Mouse (Mus musculus) hindbrain, embryonic 12.5 days (tissue): ENCODE measurements around the gene Ppp4r1. TPM values are rescaled to one million over a fixed set of nuclear protein-coding genes. Genes with fewer than 3 reads are reported as not detected.
A peak's percentile ranks its signal among the peaks of the same experiment; 100 is the strongest.

Experiments
- ATAC-seq: fragments of 200-750 bp; cut with Nextera tagmentation; 2 replicates; pipeline ENCODE4 v1.8.0; 2017; ENCODE audit warnings: moderate TSS enrichment; ENCODE audit not compliant: low FRiP score
- H3K27ac ChIP-seq: fragments of 300-500 bp; sonication (generic); 2 replicates; pipeline ENCODE4 v1.5.1; 2016; ENCODE audit warnings: mild to moderate bottlenecking
- H3K27me3 ChIP-seq: fragments of 300-500 bp; sonication (generic); 2 replicates; pipeline ENCODE4 v1.6.1; 2016; ENCODE audit warnings: mild to moderate bottlenecking
- H3K36me3 ChIP-seq: fragments of 300-500 bp; sonication (generic); 2 replicates; pipeline ENCODE4 v1.6.1; 2016; ENCODE audit warnings: mild to moderate bottlenecking
- H3K4me1 ChIP-seq: fragments of 300-500 bp; sonication (generic); 2 replicates; pipeline ENCODE4 v1.6.1; 2016
- H3K4me2 ChIP-seq: fragments of 300-500 bp; sonication (generic); replicated peaks from 2 replicates; pipeline ENCODE4 v1.6.1; 2016; ENCODE audit warnings: mild to moderate bottlenecking
- H3K4me3 ChIP-seq: fragments of 300-500 bp; sonication (generic); 2 replicates; pipeline ENCODE4 v1.5.1; 2016; ENCODE audit warnings: mild to moderate bottlenecking
- H3K9ac ChIP-seq: fragments of 300-500 bp; sonication (generic); 2 replicates; pipeline ENCODE4 v1.6.1; 2016; ENCODE audit warnings: mild to moderate bottlenecking, moderate library complexity
- H3K9me3 ChIP-seq: fragments of 300-500 bp; sonication (generic); replicated peaks from 2 replicates; pipeline ENCODE4 v1.6.1; 2016; ENCODE audit warnings: mild to moderate bottlenecking
- WGBS: fragments of 180-500 bp; shearing (Covaris S2); methylation state at CpG from one replicate; pipeline ENCODE4 v1.1.7; 2016; 5-methylcytosine and 5-hydroxymethylcytosine counted together
- polyA plus RNA-seq: library from polyadenylated mRNA; unstranded; fragments of >200 nt; fragmentation: Nextera tagmentation; extraction: Ambion mirVana; gene quantifications from 2 replicates; pipeline ENCODE4 v1.2.1, GENCODE M21; 2016

The Ppp4r1 gene
- polyA plus RNA-seq, result 60.8 and 60.9 TPM in 2 replicates

DNA sequence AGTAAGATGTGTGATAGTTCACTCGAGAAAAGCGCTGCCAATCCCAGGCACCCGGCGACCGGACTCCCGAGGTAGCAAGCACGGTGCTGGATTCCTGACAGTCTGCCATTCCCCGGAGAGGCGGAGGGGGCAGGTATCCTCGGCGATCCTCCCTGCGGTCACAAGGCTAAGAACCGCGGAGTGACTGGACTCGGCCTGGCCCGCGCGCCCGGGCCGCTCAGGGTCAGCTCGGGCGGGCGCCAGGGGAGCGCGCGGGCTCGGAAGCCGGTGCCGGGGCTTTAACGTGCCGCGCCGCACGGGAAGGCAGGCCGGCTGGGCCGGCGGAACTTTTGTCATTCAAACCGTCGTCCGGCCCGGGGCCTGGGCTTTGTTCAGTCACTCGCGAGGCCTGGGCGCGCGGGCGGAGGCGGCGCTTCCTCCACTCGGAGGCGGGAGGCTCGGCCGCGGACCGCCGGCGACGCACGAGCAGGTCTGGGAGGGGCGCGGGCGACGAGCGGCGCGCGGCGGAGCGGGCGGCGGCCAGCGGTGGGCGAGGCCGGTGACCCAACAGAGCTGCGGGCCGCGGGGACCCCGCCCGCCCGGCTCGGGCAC, at the start of gene Ppp4r1:
Gene Ppp4r1, plus strand, starts transcription at position 23 of the 591 bp plus-strand sequence.
- ATAC-seq, result peak; percentile 87
- no peaks in the 10 kb centered on the region for H3K9me3 ChIP-seq
- peak within 1 kb of the TSS; percentile 95 for H3K4me3 ChIP-seq
- no peaks in the 10 kb centered on the region for H3K27me3 ChIP-seq
- H3K4me1 ChIP-seq, result peaks cover 14% of the 10 kb centered on the region
- H3K9ac ChIP-seq, result peak within 1 kb of the TSS; percentile 99
- whole genome bisulfite sequencing, result under 1% methylated on average over 66 of the region's 81 CpGs
- peaks cover 10% of the 10 kb centered on the region for H3K36me3 ChIP-seq
- peak within 1 kb of the TSS; percentile 76 for H3K4me2 ChIP-seq
- H3K27ac ChIP-seq, result peak within 1 kb of the TSS; percentile 99

- no peak for ATAC-seq
- Histone ChIP-seq H3K27ac (no peak overlapping the region), H3K27me3 (no peaks in the 10 kb centered on the region), H3K4me1 (0 out of 2 replicates have a peak, but pooled peaks cover 1% of the 10 kb centered on the region), H3K4me3 (no peak overlapping the region), H3K4me2 (no peak overlapping the region), H3K36me3 (no peaks in the 10 kb centered on the region), H3K9ac (no peak overlapping the region), H3K9me3 (no peaks in the 10 kb centered on the region)
- WGBS, result 85% methylated on average over 4 of the region's 4 CpGs
These were observed 49.7 kb upstream of the Ppp4r1 start for GRCm38 (mm10) chr17:65732666-65733065.

DNA sequence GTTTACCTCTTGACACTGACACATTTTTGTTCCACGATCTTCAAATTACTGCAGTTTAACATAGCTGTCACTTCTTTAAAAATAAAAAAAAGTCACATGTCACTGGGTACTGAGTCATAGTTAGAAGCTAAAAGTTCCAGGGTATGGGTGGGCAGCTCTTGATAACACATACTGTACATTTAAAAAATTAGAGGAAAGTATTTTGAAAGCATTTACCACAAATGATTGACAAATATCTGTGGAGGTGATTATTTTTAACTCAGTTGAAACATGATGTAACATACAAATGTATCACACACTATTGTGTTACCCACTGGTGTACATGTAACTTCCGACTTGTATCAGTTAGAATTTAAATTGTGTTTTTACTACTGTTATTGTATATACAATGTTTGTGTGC, 47.3 kb upstream of the Ppp4r1 start:
- no peaks in the 10 kb centered on the region for H3K27me3 ChIP-seq
- no peak for ATAC-seq
- 92% methylated on average over 2 of the region's 2 CpGs for WGBS
- no peak overlapping the region for H3K4me3 ChIP-seq
- 0 out of 2 replicates have a peak, but pooled peaks cover 2% of the 10 kb centered on the region for H3K4me1 ChIP-seq
- no peak overlapping the region for H3K27ac ChIP-seq
- no peak overlapping the region for H3K9ac ChIP-seq
- H3K9me3 ChIP-seq, result no peaks in the 10 kb centered on the region
- no peak overlapping the region for H3K4me2 ChIP-seq
- no peaks in the 10 kb centered on the region for H3K36me3 ChIP-seq

DNA sequence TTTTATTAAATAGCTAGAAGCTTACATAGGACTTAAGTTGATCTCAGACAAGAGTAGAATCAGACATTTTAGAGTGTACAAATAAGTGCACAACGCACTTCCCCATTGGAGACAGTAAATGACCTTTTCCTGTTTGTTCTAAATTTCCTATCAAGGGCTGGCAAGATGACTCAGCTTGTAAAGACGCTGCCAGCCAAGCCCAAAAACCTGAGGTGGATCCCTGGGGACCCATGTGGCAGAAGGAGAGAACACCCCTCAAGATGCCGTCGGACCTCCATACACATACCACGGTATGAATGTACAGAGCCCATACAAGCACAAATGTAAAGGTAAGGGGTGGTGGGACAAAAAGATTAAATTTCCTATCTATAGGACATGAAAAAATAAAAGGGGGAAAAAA, 45.2 kb upstream of the Ppp4r1 start:
- H3K4me2 ChIP-seq, result no peak overlapping the region
- no peaks in the 10 kb centered on the region for H3K9me3 ChIP-seq
- H3K4me1 ChIP-seq, result peaks cover 9% of the 10 kb centered on the region
- H3K4me3 ChIP-seq, result no peak overlapping the region
- no peaks in the 10 kb centered on the region for H3K27me3 ChIP-seq
- no peak overlapping the region for H3K9ac ChIP-seq
- H3K27ac ChIP-seq, result no peak overlapping the region
- ATAC-seq, result no peak
- WGBS, result 85% methylated on average over 5 of the region's 5 CpGs
- H3K36me3 ChIP-seq, result no peaks in the 10 kb centered on the region

DNA sequence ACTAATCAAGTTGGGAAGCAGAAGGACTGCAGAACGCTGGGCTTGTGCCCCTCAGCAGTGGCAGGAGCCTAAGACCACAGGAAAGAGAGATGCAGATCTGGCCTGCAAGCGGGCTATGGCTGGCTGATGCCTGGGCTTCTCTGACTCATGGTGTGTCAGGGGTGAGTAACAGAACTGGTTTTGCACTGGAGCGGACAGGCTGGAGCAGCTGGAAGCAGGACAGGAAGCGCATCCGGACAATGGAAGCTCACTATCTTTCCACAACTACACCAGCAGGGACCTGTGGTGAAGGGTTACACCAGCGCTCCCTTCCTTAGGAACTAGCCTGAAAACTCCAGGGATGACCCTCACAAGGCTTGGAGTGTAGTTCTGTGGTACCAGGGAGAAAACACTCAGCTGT, 44.8 kb upstream of the Ppp4r1 start:
- Histone ChIP-seq H3K9ac (no peak overlapping the region), H3K27me3 (no peaks in the 10 kb centered on the region), H3K27ac (no peak overlapping the region), H3K9me3 (no peaks in the 10 kb centered on the region), H3K4me2 (no peak overlapping the region), H3K4me3 (no peak overlapping the region), H3K36me3 (no peaks in the 10 kb centered on the region), H3K4me1 (peaks cover 13% of the 10 kb centered on the region)
- 90% methylated on average over 6 of the region's 6 CpGs for WGBS
- no peak for ATAC-seq

DNA sequence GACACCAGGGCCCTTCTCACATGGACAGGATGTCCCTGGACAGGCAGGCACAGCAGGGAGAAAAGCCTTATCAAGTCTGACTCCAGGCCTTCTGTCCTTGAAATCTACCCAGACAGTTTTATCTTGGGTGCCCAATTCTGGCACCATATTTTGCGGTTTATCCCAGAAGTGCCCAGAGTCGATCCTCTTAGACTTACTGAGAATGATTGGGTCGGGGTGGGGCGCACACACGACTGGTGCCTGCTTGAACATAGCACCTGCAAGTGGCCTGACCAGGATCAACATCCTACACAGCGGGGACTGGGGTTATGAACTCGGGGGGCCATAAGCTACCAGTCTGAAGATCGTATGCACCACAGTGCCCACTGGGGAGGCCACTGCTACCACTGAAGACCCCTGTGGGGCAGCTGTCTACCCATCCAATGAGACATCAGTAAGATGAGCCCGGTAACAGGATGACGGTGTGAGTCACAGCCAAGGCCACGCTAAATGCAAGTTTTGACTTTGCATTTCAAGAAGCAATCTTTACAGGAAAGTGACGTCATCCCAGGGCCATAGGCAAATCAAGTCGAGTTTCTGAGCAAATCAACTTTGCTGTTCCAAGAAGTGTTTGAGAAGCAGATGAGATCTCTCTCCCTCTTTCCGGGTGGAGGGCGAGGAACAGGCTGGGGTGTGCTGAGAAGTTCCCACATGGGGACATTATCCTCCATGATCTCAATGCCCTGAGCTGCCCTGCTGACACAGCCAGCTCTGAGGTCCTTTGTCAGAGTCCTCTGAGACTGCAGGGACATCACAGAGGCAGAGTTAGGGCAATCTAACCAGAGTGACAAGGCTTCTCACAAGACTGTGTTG, 42.3 kb upstream of the Ppp4r1 start:
- no peak overlapping the region for H3K4me3 ChIP-seq

DNA sequence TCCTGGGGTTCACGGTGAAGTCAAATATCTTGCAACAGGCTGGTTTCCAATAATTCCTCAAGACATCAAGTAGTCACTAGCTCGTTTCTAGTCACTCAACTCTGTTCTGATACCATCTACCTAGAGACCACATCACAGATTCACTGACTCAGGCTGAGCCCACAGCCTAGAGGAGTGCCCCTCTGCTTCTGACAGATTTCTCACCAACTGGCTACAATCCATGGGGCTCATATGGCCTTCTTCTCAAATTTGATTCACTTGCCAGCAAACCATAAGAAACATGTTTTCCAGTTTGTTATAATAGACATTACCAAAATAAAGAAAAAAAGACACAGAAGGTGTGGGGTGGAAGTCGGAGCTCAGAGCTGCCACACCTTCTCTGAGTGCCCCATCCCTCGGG, 40.8 kb upstream of the Ppp4r1 start:
- Histone ChIP-seq H3K27me3 (no peaks in the 10 kb centered on the region), H3K4me1 (peaks cover 27% of the 10 kb centered on the region), H3K9me3 (no peaks in the 10 kb centered on the region), H3K36me3 (no peaks in the 10 kb centered on the region), H3K27ac (peak overlapping the region; percentile 74), H3K4me3 (no peak overlapping the region), H3K4me2 (no peak overlapping the region), H3K9ac (no peak overlapping the region)
- WGBS, result 88% methylated on average over 4 of the region's 4 CpGs
- ATAC-seq, result no peak

More for the DNA sequence above, 42.3 kb upstream of the Ppp4r1 start:
- Histone ChIP-seq H3K4me1 (peaks cover 27% of the 10 kb centered on the region), H3K4me2 (no peak overlapping the region), H3K9ac (no peak overlapping the region), H3K27me3 (no peaks in the 10 kb centered on the region), H3K36me3 (no peaks in the 10 kb centered on the region), H3K9me3 (no peaks in the 10 kb centered on the region), H3K27ac (no peak overlapping the region)
- no peak for ATAC-seq
- 83% methylated on average over 15 of the region's 15 CpGs for WGBS

- no peak overlapping the region for H3K4me3 ChIP-seq
- WGBS, result 41% methylated on average over 10 of the region's 10 CpGs
- H3K4me1 ChIP-seq, result peaks cover 32% of the 10 kb centered on the region
- ATAC-seq, result peak; percentile 90
- no peaks in the 10 kb centered on the region for H3K36me3 ChIP-seq
- no peaks in the 10 kb centered on the region for H3K9me3 ChIP-seq
- no peaks in the 10 kb centered on the region for H3K27me3 ChIP-seq
- H3K27ac ChIP-seq, result peak overlapping the region; percentile 74
- H3K4me2 ChIP-seq, result no peak overlapping the region
- H3K9ac ChIP-seq, result no peak overlapping the region
These were observed 40.0 kb upstream of the Ppp4r1 start for GRCm38 (mm10) chr17:65742245-65742905.

DNA sequence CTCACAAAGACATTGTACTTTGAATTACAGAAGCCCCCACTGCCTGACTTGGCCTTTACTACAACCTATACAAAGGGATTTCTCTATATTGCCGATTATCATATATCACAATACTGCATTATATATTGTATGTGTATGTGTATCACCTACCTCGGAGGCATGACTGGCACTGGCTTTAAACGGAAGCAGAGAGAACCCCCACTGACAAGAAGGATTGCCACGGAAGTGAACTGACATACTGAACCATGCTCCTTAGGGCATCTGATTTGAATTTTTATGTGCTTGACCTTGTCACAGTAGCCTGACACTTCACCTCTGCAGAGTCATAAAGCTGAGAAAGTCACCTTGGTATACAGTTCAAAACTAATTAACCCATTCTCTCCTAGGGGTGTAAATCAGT, 39.4 kb upstream of the Ppp4r1 start:
- H3K9ac ChIP-seq, result no peak overlapping the region
- no peaks in the 10 kb centered on the region for H3K36me3 ChIP-seq
- no peaks in the 10 kb centered on the region for H3K27me3 ChIP-seq
- H3K27ac ChIP-seq, result peak overlapping the region; percentile 74
- H3K4me1 ChIP-seq, result peaks cover 30% of the 10 kb centered on the region
- H3K9me3 ChIP-seq, result no peaks in the 10 kb centered on the region
- no peak overlapping the region for H3K4me3 ChIP-seq
- ATAC-seq, result peak; percentile 58
- 41% methylated on average over 4 of the region's 4 CpGs for WGBS
- no peak overlapping the region for H3K4me2 ChIP-seq

DNA sequence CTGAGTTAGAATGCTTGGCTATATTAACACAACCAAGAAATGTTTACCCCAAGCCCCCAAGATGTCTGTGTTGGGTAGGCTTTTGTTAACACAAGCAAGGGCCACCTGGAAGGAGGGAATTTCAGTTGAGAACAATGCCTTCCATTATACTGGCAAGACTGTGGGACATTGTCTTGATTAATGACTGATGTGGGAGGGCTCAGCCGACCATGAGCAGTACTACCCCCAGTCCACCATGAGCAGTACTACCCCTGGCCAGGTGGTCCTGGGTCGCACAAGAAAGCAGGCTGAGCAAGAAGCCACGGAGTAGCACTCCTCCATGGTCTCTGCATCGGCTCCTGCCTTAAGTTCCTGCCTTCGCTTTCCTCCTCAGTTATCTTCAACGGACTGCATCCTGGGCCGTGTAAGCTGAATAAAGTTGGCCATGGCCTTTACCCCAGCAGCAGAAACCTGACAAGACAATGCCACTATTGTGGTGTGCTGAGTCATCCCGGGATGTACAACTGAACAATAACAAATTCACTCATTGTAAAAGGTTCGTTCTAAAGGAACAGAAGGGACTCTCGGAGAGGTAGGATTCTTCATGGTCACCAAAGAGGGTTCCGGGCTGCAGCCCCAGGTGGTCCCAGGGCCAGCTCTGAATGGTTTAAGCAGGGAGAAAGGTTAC, 38.6 kb upstream of the Ppp4r1 start:
- Histone ChIP-seq H3K9me3 (no peaks in the 10 kb centered on the region), H3K27me3 (no peaks in the 10 kb centered on the region), H3K4me3 (no peak overlapping the region), H3K4me2 (no peak overlapping the region), H3K4me1 (peaks cover 30% of the 10 kb centered on the region), H3K36me3 (no peaks in the 10 kb centered on the region), H3K9ac (no peak overlapping the region), H3K27ac (peak overlapping the region; percentile 66)
- no peak for ATAC-seq
- WGBS, result 71% methylated on average over 11 of the region's 11 CpGs

DNA sequence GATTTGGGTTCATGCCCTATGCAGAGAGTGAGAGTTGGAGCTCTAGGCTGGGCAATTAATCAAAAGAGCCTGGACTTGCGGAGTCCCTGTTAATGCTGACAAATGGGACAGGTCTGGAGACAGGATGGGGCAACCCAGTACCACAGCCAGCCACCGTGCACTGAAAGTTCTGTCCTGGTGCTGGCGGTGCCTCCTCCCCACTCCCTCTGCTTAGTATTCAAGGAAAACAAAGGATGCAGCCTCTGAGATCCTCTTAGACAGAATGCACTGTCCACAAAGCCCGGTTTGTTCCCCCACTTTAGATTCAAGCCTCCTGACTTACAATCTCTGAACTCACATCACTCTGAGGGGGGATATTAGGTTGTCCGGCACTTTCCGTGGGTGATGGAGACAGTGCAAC, 36.1 kb upstream of the Ppp4r1 start:
- Histone ChIP-seq H3K9me3 (no peaks in the 10 kb centered on the region), H3K4me1 (peaks cover 30% of the 10 kb centered on the region), H3K27ac (0 out of 2 replicates have a peak overlapping the region, but pooled peaks have one; percentile 1), H3K27me3 (no peaks in the 10 kb centered on the region), H3K4me2 (no peak overlapping the region), H3K4me3 (no peak overlapping the region), H3K36me3 (no peaks in the 10 kb centered on the region), H3K9ac (no peak overlapping the region)
- WGBS, result 55% methylated on average over 6 of the region's 6 CpGs
- ATAC-seq, result no peak

GRCm38 (mm10) chr17:65748997-65749396, 33.4 kb upstream of the Ppp4r1 start:
- Histone ChIP-seq H3K4me1 (peaks cover 6% of the 10 kb centered on the region), H3K36me3 (peaks cover 9% of the 10 kb centered on the region), H3K27me3 (no peaks in the 10 kb centered on the region), H3K9me3 (peaks cover 4% of the 10 kb centered on the region; the same call in 1 of the 2 replicates), H3K4me3 (no peak overlapping the region), H3K4me2 (no peak overlapping the region), H3K27ac (no peak overlapping the region), H3K9ac (no peak overlapping the region)
- no peak for ATAC-seq
- WGBS, result 88% methylated on average over 6 of the region's 6 CpGs
